Mouse (Mus musculus): ENCODE measurements around the gene Lactb.

Gene Lactb

DNA sequence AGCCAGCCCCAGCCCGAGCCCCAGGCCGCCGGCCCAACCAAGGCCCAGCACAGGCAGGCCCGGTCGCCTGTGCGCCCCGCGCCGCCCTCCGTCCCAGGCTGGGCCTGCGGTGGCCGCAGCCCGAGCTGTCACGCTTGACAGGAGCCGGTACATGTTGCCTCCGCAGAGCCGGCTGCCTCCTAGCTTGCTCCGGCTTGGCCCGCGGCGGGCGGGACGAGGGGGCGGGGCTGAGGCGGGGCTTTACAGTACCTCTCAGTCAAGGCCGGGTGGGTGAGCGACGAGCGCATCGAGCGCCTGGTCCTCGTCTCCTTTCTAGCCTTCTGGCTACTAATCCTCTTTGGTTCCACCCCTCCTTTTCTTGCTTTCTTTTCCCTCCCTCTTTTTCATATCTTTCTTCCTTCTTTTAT lies at the start of gene Lactb:
Gene Lactb (minus strand): TSS at position 246 of the 407 bp plus-strand sequence.
- peak; percentile 98 for DNase-seq

DNA sequence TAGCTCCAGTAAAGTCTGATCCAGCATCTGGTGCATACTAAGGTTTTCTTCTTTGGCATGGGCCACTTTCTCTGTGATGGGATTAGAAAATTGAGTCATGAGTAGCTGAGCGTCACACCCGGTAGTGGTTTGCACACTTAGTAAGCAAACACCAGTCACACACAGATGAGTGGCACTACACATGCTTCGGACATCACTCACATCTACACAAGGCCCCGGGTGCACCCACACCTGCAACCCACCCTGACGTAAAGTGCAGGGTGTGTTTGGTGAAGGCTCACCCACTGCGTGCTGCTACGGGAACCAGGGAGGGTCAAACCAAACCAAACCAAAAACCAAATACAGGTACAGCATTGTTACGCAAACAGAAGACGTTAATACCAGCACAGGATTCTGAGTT lies 48.1 kb upstream of the Lactb start:
- DNase-seq = no peak

DNA sequence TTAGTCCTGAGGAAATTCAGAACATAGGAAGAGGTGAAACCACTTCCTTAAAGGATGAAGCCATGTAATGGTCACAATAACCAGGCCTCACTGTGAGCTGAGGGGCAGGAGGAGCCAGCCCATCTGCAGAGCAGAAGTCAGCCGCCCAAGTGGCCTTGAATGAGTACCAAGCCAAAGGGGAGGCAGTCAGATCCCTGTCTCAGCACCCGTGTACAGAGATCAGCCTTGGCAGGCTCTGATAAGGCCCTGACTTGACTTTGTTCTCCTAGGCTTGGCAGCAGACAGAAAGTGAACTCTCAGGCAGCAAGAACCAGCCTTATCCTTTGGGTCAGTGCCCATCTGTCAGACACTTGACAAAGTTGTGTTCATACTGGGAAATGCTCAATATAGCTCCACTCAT lies 44.8 kb upstream of the Lactb start:
- DNase-seq = no peak

- DNase-seq = no peak
These were observed 38.2 kb upstream of the Lactb start for GRCm38 (mm10) chr9:67013501-67013900.

- DNase-seq = no peak
These were observed 37.2 kb upstream of the Lactb start for GRCm38 (mm10) chr9:67012470-67012869.

- DNase-seq = no peak
These were observed 36.2 kb upstream of the Lactb start for GRCm38 (mm10) chr9:67011483-67011882.

- no peak for DNase-seq
These were observed 33.5 kb upstream of the Lactb start for GRCm38 (mm10) chr9:67008781-67009180.

GRCm38 (mm10) chr9:67006376-67006775 lies 31.1 kb upstream of the Lactb start:
- DNase-seq = no peak

DNA sequence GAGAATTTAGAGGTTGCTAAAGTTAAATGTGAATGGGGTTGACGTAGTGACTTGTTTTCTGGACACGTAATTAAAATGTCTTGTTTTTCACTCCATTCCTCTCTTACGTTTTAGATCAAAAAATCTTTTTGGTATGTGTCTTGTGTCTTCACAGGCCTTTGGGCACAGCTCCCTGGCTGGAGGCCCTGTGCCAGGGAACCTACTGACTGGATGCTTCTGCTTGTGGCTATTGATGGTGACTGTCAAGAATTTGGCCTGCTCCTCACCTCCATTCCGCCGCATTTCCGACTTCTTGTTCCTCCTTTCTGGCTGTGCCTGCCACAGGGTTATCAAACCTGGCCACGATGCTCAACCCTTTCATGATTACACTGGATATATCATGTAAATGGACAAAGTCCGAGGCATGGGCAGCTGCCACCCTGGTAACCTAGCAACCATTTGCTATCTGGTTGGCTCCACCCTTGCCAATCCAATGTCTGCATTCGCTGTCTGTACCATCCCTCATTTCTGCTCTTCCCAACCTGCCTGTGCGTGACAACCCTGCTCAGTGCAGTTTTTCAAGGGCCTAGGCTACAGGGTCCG lies 30.0 kb upstream of the Lactb start:
- DNase-seq = no peak

DNA sequence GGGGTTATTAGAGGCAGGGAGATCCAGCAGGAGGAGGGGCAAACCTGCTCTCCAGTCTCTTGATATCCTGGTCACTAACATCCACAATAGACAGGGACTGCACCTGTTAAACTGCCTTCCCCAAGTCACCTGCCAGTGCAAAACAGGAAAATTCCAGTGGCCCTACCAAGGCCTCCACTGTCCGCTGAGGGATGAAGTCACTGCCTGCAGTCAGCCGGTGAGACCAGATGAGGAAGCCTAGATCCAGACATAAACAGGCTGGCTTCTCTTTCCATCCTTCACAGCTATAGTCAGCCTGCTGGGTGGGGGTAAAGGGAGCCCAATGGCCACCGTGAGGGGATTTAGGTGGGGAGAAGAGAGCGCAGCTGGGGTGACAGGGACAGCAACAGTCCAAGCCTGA lies 28.4 kb upstream of the Lactb start:
- DNase-seq = no peak

DNA sequence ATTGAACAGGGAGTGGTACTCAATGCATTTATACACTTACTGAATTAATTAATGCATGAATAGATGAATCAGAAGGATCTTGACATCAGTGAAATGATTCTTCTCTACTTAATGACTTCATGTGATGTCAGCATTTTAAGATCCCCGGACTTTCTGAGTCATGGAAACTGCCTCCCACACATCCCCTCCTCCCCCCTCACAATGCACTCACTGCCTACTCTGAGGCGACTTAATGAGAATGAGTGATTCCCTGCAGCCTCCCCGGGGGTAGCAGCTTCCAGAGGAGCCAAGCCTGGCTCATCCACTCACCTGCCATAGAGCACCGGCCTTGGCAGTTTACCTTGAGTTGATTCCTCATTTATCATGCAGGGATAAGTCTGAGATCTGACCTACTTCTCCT lies 27.9 kb upstream of the Lactb start:
- DNase-seq = no peak

DNA sequence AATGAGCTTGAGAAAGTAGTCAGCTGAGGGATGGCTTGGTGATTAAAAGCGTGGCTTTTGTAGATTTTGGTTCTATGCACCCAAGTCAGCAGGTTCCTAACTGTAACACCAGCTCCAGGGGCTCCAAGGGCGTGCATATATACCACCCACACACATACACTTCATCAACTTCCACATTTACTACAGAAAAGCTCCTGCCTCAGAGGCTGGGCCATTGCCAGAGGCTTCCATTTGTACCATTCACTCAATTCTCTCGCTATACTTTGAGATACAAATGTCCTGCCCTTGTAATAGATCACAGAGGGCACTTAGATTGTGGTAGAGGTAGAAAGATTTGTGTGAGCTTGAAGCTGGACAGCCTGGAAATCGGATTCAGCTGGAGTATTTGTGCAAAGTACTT lies 26.2 kb upstream of the Lactb start:
- DNase-seq = no peak

DNA sequence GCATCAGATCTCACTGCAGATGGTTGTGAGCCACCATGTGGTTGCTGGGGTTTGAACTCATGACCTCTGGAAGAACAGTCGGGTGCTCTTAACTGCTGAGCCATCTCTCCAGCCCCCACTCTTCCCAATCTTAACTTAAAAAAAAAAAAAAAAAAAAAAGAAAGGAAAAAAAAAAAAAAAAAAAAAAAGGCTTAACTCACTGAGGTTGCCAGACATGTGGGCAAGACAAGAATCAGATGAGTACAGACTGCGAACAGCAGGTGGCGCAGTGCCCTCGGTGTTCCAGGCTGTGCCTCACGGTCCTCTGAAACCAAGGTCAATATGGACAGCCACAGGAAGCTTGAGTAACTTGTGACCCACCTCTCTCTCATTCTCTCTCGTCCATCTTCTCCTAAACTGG lies 25.8 kb upstream of the Lactb start:
- DNase-seq = peak; percentile 85

DNA sequence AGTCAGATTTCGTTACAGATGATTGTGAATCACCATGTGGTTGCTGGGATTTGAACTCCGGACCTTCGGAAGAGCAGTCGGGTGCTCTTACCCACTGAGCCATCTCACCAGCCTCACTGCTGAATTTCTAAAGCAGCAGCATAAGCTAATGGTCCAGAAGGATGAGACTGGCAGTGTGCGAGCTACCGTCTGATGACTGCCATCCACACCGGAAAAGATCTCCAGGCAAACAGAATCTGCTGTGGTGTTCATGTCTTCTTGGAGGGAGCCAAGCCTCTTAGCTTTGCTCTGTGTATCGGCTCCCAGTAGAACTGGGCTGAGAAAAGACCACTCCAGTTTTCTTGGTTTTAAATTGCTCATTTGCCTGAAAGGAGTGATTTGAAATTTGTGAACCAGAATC lies 24.4 kb upstream of the Lactb start:
- no peak for DNase-seq

DNA sequence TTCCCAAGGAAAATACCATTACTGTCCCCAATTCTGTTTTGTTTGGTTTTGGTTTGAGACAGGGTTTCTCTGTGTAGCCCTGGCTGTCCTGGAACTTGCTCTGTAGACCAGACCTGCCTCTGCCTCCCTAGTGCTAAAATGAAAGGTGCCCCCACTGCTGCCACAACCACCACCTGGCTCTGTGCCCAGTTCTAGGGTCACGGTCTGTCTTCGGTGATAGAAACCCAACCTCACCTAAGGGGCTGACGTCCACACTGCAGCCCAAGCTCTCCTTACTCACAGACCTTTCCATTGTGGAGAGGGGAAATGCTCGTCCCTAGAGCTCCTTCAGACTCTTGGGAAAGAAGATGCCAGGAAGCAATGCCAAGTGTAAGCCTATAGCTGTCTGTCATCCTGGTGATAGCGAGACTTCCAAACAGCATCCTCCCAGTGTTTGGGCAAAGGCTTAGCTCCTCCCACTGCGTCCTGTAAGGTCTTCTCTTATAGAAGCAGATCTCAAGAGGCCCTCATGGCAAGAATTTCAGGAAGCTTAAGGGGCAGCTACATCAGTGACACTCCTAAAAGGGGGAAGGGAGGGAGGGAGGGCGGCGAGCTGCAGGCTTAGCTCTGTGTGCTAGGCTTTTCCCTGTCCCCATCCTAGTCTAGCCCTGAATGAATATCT lies 16.6 kb upstream of the Lactb start:
- DNase-seq = no peak

GRCm38 (mm10) chr9:66991021-66991749 lies 15.9 kb upstream of the Lactb start:
- DNase-seq = no peak

GRCm38 (mm10) chr9:66990046-66990445 lies 14.8 kb upstream of the Lactb start:
- DNase-seq = no peak

- no peak for DNase-seq
These were observed 14.3 kb upstream of the Lactb start for GRCm38 (mm10) chr9:66989581-66989980.

GRCm38 (mm10) chr9:66988888-66989414 lies 13.7 kb upstream of the Lactb start:
- DNase-seq = no peak

DNA sequence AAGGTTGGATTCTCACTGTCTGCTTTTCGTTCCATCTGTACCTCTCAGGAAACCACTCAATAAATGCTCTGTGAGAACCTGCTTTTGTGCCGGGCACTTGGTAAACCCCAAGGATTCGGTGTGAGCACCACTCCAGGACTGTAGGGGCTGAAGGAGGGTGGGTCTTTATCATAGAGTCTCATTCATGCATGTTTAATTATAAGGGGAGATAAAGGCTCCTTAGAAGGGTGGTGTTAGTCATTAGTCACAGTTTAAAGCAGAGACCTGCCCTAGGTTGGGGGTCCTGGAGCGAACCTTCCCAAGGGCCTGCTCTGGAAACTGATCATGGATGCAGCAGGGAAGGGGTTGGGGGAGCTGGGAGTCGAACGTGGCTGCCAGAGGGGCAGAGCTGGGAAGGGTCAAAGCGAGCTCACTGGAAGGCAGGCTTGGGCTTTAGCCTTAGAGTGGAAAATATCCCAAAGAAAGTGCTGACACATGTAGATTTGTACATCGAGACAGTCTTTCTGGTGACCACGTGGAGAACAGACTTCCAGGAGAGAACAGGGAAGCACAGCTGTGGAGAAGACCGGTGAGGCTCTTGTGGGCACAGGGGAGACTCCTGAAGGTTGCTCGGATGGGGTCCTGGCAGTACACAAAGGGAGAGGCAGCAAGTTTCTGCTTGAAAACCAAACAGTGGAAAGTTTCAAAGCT lies 13.1 kb upstream of the Lactb start:
- DNase-seq = no peak

DNA sequence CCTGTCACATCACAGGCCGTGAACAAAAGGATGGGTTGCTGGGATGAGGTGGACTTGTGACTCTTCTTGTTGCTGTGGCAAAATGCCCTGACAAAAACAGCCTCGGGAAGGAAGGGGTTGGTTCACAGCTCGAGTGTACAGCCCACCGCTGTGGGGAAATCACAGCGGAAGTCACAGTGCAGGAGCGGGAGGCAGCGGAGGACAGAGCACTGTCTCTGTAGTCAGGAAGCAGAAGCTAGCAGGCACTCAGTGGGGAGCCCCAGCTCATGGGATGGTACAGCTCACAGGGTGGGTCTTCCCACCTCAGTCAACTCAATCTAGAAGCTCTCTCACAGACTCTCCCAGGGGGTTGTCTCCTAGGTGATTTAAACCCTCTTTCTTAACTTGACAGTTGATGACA lies 10.1 kb upstream of the Lactb start:
- peak; percentile 58 for DNase-seq

DNA sequence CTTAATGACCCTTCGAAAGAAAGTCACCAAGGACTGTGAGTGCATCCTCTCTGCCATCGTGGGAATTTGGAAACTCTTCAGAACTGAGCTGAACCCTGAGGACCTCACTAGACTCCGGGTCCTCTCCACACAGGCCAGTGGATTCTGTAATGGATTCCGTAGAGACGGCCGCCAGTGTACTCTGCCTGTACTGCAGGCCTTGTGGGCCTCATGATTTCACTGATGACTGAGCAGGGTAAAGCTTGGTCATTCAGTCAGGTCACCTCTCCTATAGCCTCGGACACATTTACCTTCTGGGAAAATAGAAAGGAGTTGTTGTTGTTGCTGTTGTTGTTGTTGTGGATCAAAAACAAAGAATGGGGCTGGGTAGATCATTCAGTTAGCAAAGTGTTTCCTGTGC lies 6.8 kb upstream of the Lactb start:
- DNase-seq = no peak

- peak; percentile 87 for DNase-seq
These were observed 5.2 kb upstream of the Lactb start for GRCm38 (mm10) chr9:66980458-66980857.

DNA sequence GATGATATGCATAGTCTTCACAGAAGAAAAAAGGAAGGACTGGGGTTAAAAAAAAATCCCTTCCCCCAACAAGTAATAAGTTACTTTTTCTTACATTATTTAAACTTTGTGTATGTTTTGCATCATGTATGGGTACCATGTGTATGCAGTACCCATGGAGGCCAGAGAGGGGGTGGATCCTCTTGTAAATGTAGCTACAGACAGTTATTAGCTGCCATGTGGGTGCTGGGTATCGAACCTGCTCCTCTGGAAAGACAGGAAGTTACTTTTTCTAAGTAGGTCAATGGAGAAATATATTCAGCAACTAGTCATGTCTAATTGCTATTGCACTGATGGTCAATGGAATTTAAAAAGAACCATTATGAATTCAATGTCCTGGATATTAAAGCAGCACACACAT lies 3.2 kb upstream of the Lactb start:
- DNase-seq = peak; percentile 27
